Mouse (Mus musculus): ENCODE results near the gene Pgbd5. TPM values are rescaled to one million over a fixed set of nuclear protein-coding genes. Genes with fewer than 3 reads are reported as not detected.

Pgbd5 gene
- polyA plus RNA-seq, 1 experiment, result not detected

- Histone ChIP-seq H3K27me3 (ENCODE audit: control insufficient read depth) (no peaks in the 10 kb centered on the region), H3K36me3 (ENCODE audit: control insufficient read depth) (no peaks in the 10 kb centered on the region), H3K4me1 (ENCODE audit: control insufficient read depth) (no peaks in the 10 kb centered on the region), H3K9me3 (ENCODE audit: control insufficient read depth, low read length) (no peaks in the 10 kb centered on the region), H3K4me3 (replicated peaks) (no peak overlapping the region)
- TF ChIP-seq TAL1 (IDR thresholded peaks at IDR 0.05; ENCODE audit: low read length), result no peak
- TF ChIP-seq GATA1 (IDR thresholded peaks at IDR 0.05; ENCODE audit: low read length), result no peak
Measured at GRCm38 (mm10) chr8:124398843-124399402, 40.5 kb downstream of the Pgbd5 start.

- no peaks in the 10 kb centered on the region for H3K9me3 ChIP-seq (ENCODE audit: control insufficient read depth, low read length)
- TF ChIP-seq GATA1 (IDR thresholded peaks at IDR 0.05; ENCODE audit: low read length), result no peak
- H3K4me1 ChIP-seq (ENCODE audit: control insufficient read depth), result no peaks in the 10 kb centered on the region
- H3K36me3 ChIP-seq (ENCODE audit: control insufficient read depth), result no peaks in the 10 kb centered on the region
- no peaks in the 10 kb centered on the region for H3K27me3 ChIP-seq (ENCODE audit: control insufficient read depth)
- H3K4me3 ChIP-seq (replicated peaks), result no peak overlapping the region
Measured at GRCm38 (mm10) chr8:124397321-124398065, 42.0 kb downstream of the Pgbd5 start.

GRCm38 (mm10) chr8:124396531-124396930 lies 42.9 kb downstream of the Pgbd5 start:
- Histone ChIP-seq H3K4me3 (replicated peaks) (no peak overlapping the region), H3K9me3 (ENCODE audit: control insufficient read depth, low read length) (no peaks in the 10 kb centered on the region), H3K27me3 (ENCODE audit: control insufficient read depth) (no peaks in the 10 kb centered on the region), H3K4me1 (ENCODE audit: control insufficient read depth) (no peaks in the 10 kb centered on the region), H3K36me3 (ENCODE audit: control insufficient read depth) (no peaks in the 10 kb centered on the region)
- no peak for TF ChIP-seq GATA1 (IDR thresholded peaks at IDR 0.05; ENCODE audit: low read length)
- TF ChIP-seq TAL1 (IDR thresholded peaks at IDR 0.05; ENCODE audit: low read length), result no peak

- Histone ChIP-seq H3K27me3 (ENCODE audit: control insufficient read depth) (no peaks in the 10 kb centered on the region), H3K9me3 (ENCODE audit: control insufficient read depth, low read length) (no peaks in the 10 kb centered on the region)
- TF ChIP-seq GATA1 (IDR thresholded peaks at IDR 0.05; ENCODE audit: low read length) (no peak), TAL1 (IDR thresholded peaks at IDR 0.05; ENCODE audit: low read length) (no peak)
Measured at GRCm38 (mm10) chr8:124395392-124395791, 44.1 kb downstream of the Pgbd5 start.

GRCm38 (mm10) chr8:124394951-124395350 lies 44.5 kb downstream of the Pgbd5 start:
- Histone ChIP-seq H3K27me3 (ENCODE audit: control insufficient read depth) (no peaks in the 10 kb centered on the region), H3K36me3 (ENCODE audit: control insufficient read depth) (no peaks in the 10 kb centered on the region), H3K9me3 (ENCODE audit: control insufficient read depth, low read length) (no peaks in the 10 kb centered on the region), H3K4me3 (replicated peaks) (no peak overlapping the region), H3K4me1 (ENCODE audit: control insufficient read depth) (no peaks in the 10 kb centered on the region)
- TF ChIP-seq TAL1 (IDR thresholded peaks at IDR 0.05; ENCODE audit: low read length) (no peak), GATA1 (IDR thresholded peaks at IDR 0.05; ENCODE audit: low read length) (no peak)

More at GRCm38 (mm10) chr8:124395392-124395791, 44.1 kb downstream of the Pgbd5 start:
- H3K4me3 ChIP-seq (replicated peaks), result no peak overlapping the region
- H3K4me1 ChIP-seq (ENCODE audit: control insufficient read depth), result no peaks in the 10 kb centered on the region
- no peaks in the 10 kb centered on the region for H3K36me3 ChIP-seq (ENCODE audit: control insufficient read depth)

- no peaks in the 10 kb centered on the region for H3K4me1 ChIP-seq (ENCODE audit: control insufficient read depth)
- H3K4me3 ChIP-seq (replicated peaks), result no peak overlapping the region
- H3K27me3 ChIP-seq (ENCODE audit: control insufficient read depth), result no peaks in the 10 kb centered on the region
- no peaks in the 10 kb centered on the region for H3K9me3 ChIP-seq (ENCODE audit: control insufficient read depth, low read length)
- no peak for TF ChIP-seq GATA1 (IDR thresholded peaks at IDR 0.05; ENCODE audit: low read length)
- TF ChIP-seq TAL1 (IDR thresholded peaks at IDR 0.05; ENCODE audit: low read length), result no peak
- no peaks in the 10 kb centered on the region for H3K36me3 ChIP-seq (ENCODE audit: control insufficient read depth)
Measured at GRCm38 (mm10) chr8:124393927-124394326, 45.5 kb downstream of the Pgbd5 start.

GRCm38 (mm10) chr8:124393013-124393412 lies 46.4 kb downstream of the Pgbd5 start:
- Histone ChIP-seq H3K4me1 (ENCODE audit: control insufficient read depth) (no peaks in the 10 kb centered on the region), H3K9me3 (ENCODE audit: control insufficient read depth, low read length) (no peaks in the 10 kb centered on the region), H3K27me3 (ENCODE audit: control insufficient read depth) (no peaks in the 10 kb centered on the region), H3K36me3 (ENCODE audit: control insufficient read depth) (no peaks in the 10 kb centered on the region), H3K4me3 (replicated peaks) (no peak overlapping the region)
- TF ChIP-seq TAL1 (IDR thresholded peaks at IDR 0.05; ENCODE audit: low read length) (no peak), GATA1 (IDR thresholded peaks at IDR 0.05; ENCODE audit: low read length) (no peak)

- Histone ChIP-seq H3K4me3 (replicated peaks) (no peak overlapping the region), H3K9me3 (ENCODE audit: control insufficient read depth, low read length) (no peaks in the 10 kb centered on the region), H3K36me3 (ENCODE audit: control insufficient read depth) (no peaks in the 10 kb centered on the region), H3K27me3 (ENCODE audit: control insufficient read depth) (no peaks in the 10 kb centered on the region), H3K4me1 (ENCODE audit: control insufficient read depth) (no peaks in the 10 kb centered on the region)
- TF ChIP-seq TAL1 (IDR thresholded peaks at IDR 0.05; ENCODE audit: low read length) (no peak), GATA1 (IDR thresholded peaks at IDR 0.05; ENCODE audit: low read length) (no peak)
Measured at GRCm38 (mm10) chr8:124392271-124393012, 47.0 kb downstream of the Pgbd5 start.

GRCm38 (mm10) chr8:124391191-124391590 lies 48.3 kb downstream of the Pgbd5 start:
- no peaks in the 10 kb centered on the region for H3K27me3 ChIP-seq (ENCODE audit: control insufficient read depth)
- H3K4me1 ChIP-seq (ENCODE audit: control insufficient read depth), result no peaks in the 10 kb centered on the region
- no peaks in the 10 kb centered on the region for H3K36me3 ChIP-seq (ENCODE audit: control insufficient read depth)
- no peaks in the 10 kb centered on the region for H3K9me3 ChIP-seq (ENCODE audit: control insufficient read depth, low read length)
- no peak overlapping the region for H3K4me3 ChIP-seq (replicated peaks)
- TF ChIP-seq GATA1 (IDR thresholded peaks at IDR 0.05; ENCODE audit: low read length) (no peak), TAL1 (IDR thresholded peaks at IDR 0.05; ENCODE audit: low read length) (no peak)
